Mouse (Mus musculus) layer of hippocampus, postnatal 14 days (tissue): ENCODE measurements around the gene Sash3. TPM values are rescaled to one million over a fixed set of nuclear protein-coding genes. Genes with fewer than 3 reads are reported as not detected.
"Not testable (repeated sequence)": the region's sequence is repeated elsewhere in the genome, so short reads cannot be mapped to it uniquely, and the experiment has no call there.

Experiments used
- DNase-seq, 2 experiments: peaks; one replicate each; pipeline ENCODE4 v3.0.0; 2021 to 2022; ENCODE audit warnings: low spot score in 2 of 2, mixed read lengths in 1 of 2
- total RNA-seq, 2 experiments: library from RNA; stranded (reverse); gene quantifications; 2 replicates each; pipeline ENCODE4 v1.2.3; 2021

Gene Sash3
- total RNA-seq, 2 experiments from 2014 or later: 1.0 to 1.9 TPM

GRCm38 (mm10) chrX:48200699-48201098 is 54.5 kb downstream of the Sash3 start:
- DNase-seq: no peak

- DNase-seq: no peak
Observed at GRCm38 (mm10) chrX:48201973-48202372, 55.7 kb downstream of the Sash3 start.

GRCm38 (mm10) chrX:48202436-48202835 is 56.2 kb downstream of the Sash3 start:
- DNase-seq: no peak

GRCm38 (mm10) chrX:48202995-48203394 is 56.8 kb downstream of the Sash3 start:
- DNase-seq: no peak

- no peak for DNase-seq
Observed at GRCm38 (mm10) chrX:48203763-48204162, 57.5 kb downstream of the Sash3 start.

- no peak for DNase-seq
Observed at GRCm38 (mm10) chrX:48204469-48204868, 58.2 kb downstream of the Sash3 start.

GRCm38 (mm10) chrX:48207761-48208487 is 61.7 kb downstream of the Sash3 start:
- peak; percentile 11 to 12 for DNase-seq

GRCm38 (mm10) chrX:48208519-48209185 is 62.4 kb downstream of the Sash3 start, which contains the start of gene Zdhhc9:
Gene Zdhhc9, minus strand, starts transcription at chrX:48208878.
- DNase-seq: peak; percentile 83 to 92

GRCm38 (mm10) chrX:48209746-48210145 is 63.5 kb downstream of the Sash3 start:
- not testable (repeated sequence) for DNase-seq

Other genes starting within 250 kb of the Sash3 start
- gene Ocrl, start 234.0 kb upstream of the Sash3 start, total RNA-seq: 10 to 100 TPM; 55.1 to 56.4 TPM
- 10 to 100 TPM; 14.3 to 15.6 TPM for gene Apln, start 111.6 kb upstream of the Sash3 start, total RNA-seq
- gene Xpnpep2, start 37.7 kb upstream of the Sash3 start, total RNA-seq: under 1 TPM; 0.43 to 0.83 TPM
- gene Zdhhc9, start 62.4 kb downstream of the Sash3 start, total RNA-seq: 10 to 100 TPM; 52.2 to 54.3 TPM
- 10 to 100 TPM; 17.9 to 18.0 TPM for gene Utp14a, start 110.4 kb downstream of the Sash3 start, total RNA-seq
- gene Bcorl1, start 194.9 kb downstream of the Sash3 start, total RNA-seq: 10 to 100 TPM; 16.4 to 17.7 TPM